Mouse (Mus musculus) kidney, adult 2 months (tissue): ENCODE data around the gene B3gntl1.

Experiments
- CTCF ChIP-seq: fragments of 200-500 bp; conservative IDR thresholded peaks from 2 replicates; pipeline ENCODE4 v1.5.1; 2011; ENCODE audit warnings: low read depth, mild to moderate bottlenecking, control low read depth, low read length, moderate library complexity, mixed read lengths; ENCODE audit not compliant: insufficient read depth, insufficient read length
- POLR2A ChIP-seq: fragments of 200-500 bp; IDR thresholded peaks from one replicate; pipeline ENCODE4 v1.6.1; 2011; ENCODE audit warnings: low read depth, low read length, control low read depth

DNA sequence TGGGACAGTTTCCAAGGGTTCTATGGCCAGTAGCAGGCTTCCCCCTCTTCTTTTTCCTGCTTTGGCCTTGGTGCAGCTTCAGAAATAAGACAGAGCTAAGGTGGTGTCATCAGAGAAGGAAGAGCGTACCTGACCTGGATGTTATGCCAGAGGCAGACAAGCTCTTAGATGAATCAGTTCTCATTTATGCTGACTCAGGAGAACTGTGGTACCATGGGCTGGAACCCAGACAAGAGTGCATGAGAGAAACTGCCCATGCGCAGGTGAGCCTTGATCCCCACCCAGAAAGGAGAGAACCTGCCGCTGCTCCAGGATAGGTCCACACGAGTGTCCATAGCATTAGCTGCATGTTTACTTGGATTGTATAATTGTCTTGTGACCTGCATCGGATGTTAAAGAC lies 37.3 kb upstream of the B3gntl1 start:
- TF ChIP-seq CTCF (no peak), POLR2A (no peak)
